Mouse (Mus musculus): ENCODE data around the gene Hcrt.

Gene Hcrt

DNA sequence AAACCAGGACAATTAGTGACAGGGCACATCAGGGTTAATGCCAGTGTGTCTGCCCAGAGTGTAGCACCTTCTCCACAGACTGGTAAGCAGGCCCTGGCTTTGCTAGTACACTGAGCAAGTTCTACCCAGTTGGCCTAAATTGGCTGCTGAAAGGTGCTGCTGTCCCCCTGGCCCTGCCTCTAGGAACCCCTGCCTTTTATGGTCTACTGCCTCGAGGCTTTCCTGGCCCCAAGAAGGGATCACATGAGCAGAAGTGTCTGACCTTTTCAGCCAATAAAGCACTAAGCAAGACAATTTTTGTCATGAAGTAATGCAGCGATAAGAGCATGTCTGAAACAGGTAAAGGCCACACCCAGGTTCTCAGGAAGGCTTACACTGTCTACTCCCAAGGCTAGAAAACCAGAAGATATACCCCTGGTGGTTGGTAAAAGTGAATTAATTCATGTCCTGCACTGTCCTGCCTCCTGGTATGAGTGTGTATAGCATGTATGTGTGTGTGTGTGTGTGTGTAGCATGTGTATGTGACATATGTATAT, 40.2 kb downstream of the Hcrt start:
- TF ChIP-seq NANOG (IDR thresholded peaks at IDR 0.05; ENCODE audit: borderline replicate concordance, low read length) (no peak), CTCF (conservative IDR thresholded peaks at IDR 0.05; ENCODE audit: low read length) (no peak)
- H3K9me3 ChIP-seq (ENCODE audit: low read length) = no peaks in the 10 kb centered on the region
- H3K4me3 ChIP-seq (replicated peaks; ENCODE audit: low read length) = no peak overlapping the region
- no peaks in the 10 kb centered on the region for H3K27me3 ChIP-seq (ENCODE audit: insufficient read depth, low read length)
- peaks cover 59% of the 10 kb centered on the region for H3K36me3 ChIP-seq (ENCODE audit: insufficient read depth, low read length)
- H3K4me1 ChIP-seq (replicated peaks; ENCODE audit: low read depth, low read length) = peaks cover 93% of the 10 kb centered on the region

DNA sequence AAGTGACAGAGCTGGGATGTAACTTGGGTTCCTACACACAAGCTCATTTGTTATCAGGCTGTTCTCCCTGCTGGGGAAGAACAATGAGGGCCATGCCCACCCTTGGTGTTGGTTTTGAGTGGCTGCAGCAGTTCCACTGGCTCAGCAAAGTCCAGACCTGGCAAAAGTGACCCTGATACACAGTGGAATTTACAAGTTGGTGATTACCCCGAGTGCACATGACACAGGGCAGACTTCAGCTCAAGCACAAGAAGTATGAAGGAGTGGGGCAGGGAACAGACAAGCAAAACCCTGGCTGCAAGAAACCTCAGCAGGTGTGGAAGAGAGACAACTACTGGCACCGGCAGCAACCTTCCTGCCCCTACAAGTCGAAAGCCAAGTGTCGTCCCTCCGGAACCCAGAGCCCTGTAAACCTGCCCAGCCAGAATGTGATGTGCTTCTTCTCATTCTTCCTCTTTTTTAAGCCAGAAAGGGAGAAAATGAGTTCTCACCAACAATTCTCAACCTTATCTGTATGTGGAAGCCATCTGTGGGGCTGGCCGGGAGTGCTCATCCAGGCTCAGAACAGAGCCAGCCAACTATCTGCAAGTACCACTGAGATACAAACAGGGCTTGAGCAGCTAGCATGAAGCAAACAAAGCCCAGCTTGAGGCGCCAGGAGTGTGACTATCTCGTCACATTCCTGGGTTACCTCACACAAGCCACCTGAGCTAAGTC, 40.8 kb downstream of the Hcrt start:
- Histone ChIP-seq H3K4me1 (replicated peaks; ENCODE audit: low read depth, low read length) (peaks cover 93% of the 10 kb centered on the region), H3K4me3 (replicated peaks; ENCODE audit: low read length) (no peak overlapping the region), H3K27me3 (ENCODE audit: insufficient read depth, low read length) (no peaks in the 10 kb centered on the region), H3K36me3 (ENCODE audit: insufficient read depth, low read length) (peaks cover 60% of the 10 kb centered on the region), H3K9me3 (ENCODE audit: low read length) (no peaks in the 10 kb centered on the region)
- TF ChIP-seq NANOG (IDR thresholded peaks at IDR 0.05; ENCODE audit: borderline replicate concordance, low read length) (no peak), POU5F1 (IDR thresholded peaks at IDR 0.05; ENCODE audit: borderline replicate concordance, low read length) (no peak), CTCF (conservative IDR thresholded peaks at IDR 0.05; ENCODE audit: low read length) (no peak)

DNA sequence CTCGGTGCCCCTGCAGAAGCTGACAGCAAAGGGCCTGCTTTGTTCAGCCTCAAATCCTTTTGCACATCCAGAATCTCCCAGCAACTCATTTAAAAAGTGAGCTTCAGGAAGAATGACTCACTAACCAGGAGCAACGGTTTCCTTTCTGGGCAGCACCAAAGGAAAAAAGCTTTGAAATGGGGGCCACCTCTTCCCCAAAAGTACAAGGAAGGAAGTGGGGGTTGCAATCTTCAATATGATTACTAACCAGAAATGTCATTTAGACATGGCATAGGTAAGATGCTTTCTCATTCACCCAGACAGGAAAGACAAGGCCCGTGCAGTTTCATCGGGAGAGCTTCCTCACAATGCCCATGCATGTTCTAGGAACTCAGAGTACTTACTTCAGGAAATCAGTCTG, 41.5 kb downstream of the Hcrt start:
- TF ChIP-seq CTCF (conservative IDR thresholded peaks at IDR 0.05; ENCODE audit: low read length) (no peak), POU5F1 (IDR thresholded peaks at IDR 0.05; ENCODE audit: borderline replicate concordance, low read length) (no peak), NANOG (IDR thresholded peaks at IDR 0.05; ENCODE audit: borderline replicate concordance, low read length) (no peak)
- peaks cover 95% of the 10 kb centered on the region for H3K4me1 ChIP-seq (replicated peaks; ENCODE audit: low read depth, low read length)
- H3K27me3 ChIP-seq (ENCODE audit: insufficient read depth, low read length) = no peaks in the 10 kb centered on the region
- H3K36me3 ChIP-seq (ENCODE audit: insufficient read depth, low read length) = peaks cover 67% of the 10 kb centered on the region
- no peak overlapping the region for H3K4me3 ChIP-seq (replicated peaks; ENCODE audit: low read length)
- H3K9me3 ChIP-seq (ENCODE audit: low read length) = no peaks in the 10 kb centered on the region

DNA sequence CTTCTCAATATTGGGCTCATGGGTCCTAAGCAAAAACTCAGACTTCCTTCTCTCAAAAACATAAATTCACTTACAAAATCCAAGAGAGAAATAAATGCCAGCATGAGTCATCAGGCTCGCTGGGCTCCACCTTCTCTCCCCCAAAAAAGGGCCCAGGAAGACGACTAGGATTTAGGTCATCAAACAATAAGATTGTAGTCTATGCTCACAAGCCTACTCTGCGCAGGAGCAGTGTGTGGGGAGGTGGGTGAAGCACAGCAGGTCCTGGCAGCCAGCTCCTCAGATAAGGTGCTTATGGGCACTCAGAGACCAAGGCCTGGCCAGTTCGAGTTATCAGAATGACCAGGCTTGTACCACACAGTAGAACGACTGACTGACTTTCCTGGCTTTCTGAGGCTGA, 42.4 kb downstream of the Hcrt start:
- peaks cover 95% of the 10 kb centered on the region for H3K4me1 ChIP-seq (replicated peaks; ENCODE audit: low read depth, low read length)
- H3K9me3 ChIP-seq (ENCODE audit: low read length) = no peaks in the 10 kb centered on the region
- H3K27me3 ChIP-seq (ENCODE audit: insufficient read depth, low read length) = no peaks in the 10 kb centered on the region
- H3K36me3 ChIP-seq (ENCODE audit: insufficient read depth, low read length) = peaks cover 75% of the 10 kb centered on the region
- H3K4me3 ChIP-seq (replicated peaks; ENCODE audit: low read length) = peak overlapping the region; percentile 53
- TF ChIP-seq NANOG (IDR thresholded peaks at IDR 0.05; ENCODE audit: borderline replicate concordance, low read length) (no peak), CTCF (conservative IDR thresholded peaks at IDR 0.05; ENCODE audit: low read length) (no peak), POU5F1 (IDR thresholded peaks at IDR 0.05; ENCODE audit: borderline replicate concordance, low read length) (no peak)

DNA sequence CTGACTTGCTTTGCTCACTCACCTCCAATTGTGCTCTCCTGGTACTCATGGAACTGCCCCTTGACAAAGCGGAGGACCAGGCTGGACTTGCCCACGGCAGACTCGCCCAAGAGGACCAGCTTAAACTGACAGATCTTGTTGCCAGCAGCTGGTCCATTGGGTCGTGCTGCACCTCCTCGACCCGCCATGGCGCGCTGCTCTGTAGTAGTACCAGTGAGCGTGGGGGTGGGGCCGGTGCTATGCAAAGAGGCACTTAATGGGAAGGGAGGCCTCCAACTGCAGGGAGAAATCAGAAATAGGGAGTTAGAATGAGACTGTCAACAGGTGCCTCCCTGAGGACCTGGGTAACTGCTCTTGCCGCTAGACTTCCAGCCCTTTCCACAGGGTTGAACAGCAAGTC, 42.8 kb downstream of the Hcrt start:
- peaks cover 74% of the 10 kb centered on the region for H3K36me3 ChIP-seq (ENCODE audit: insufficient read depth, low read length)
- TF ChIP-seq POU5F1 (IDR thresholded peaks at IDR 0.05; ENCODE audit: borderline replicate concordance, low read length) = no peak
- TF ChIP-seq NANOG (IDR thresholded peaks at IDR 0.05; ENCODE audit: borderline replicate concordance, low read length) = no peak
- no peak for TF ChIP-seq CTCF (conservative IDR thresholded peaks at IDR 0.05; ENCODE audit: low read length)
- H3K4me3 ChIP-seq (replicated peaks; ENCODE audit: low read length) = peak overlapping the region; percentile 53
- peaks cover 94% of the 10 kb centered on the region for H3K4me1 ChIP-seq (replicated peaks; ENCODE audit: low read depth, low read length)
- H3K9me3 ChIP-seq (ENCODE audit: low read length) = no peaks in the 10 kb centered on the region
- H3K27me3 ChIP-seq (ENCODE audit: insufficient read depth, low read length) = no peaks in the 10 kb centered on the region

DNA sequence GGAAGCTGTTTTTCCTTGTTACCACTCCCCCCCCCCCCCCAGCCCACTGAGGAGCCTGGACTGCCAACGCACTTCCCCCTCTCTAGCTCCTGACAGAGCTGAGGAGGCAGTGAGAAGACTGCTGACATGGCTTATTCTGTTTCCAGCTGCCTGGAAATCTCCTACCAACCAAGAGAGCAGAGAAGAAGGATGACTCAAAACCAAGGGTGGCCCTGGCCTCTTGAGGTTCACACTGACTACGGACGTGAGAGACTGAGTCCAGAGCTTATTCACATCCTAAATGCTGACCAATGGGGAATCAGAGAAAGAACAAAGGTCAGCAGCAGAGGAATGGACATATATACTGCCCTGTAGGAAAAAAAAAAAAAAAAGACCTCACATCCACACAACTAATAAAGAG, 43.4 kb downstream of the Hcrt start:
- H3K4me3 ChIP-seq (replicated peaks; ENCODE audit: low read length) = peak overlapping the region; percentile 53; the same call in 1 of the 2 replicates
- peaks cover 72% of the 10 kb centered on the region for H3K36me3 ChIP-seq (ENCODE audit: insufficient read depth, low read length)
- no peaks in the 10 kb centered on the region for H3K9me3 ChIP-seq (ENCODE audit: low read length)
- H3K4me1 ChIP-seq (replicated peaks; ENCODE audit: low read depth, low read length) = peaks cover 94% of the 10 kb centered on the region
- H3K27me3 ChIP-seq (ENCODE audit: insufficient read depth, low read length) = no peaks in the 10 kb centered on the region
- TF ChIP-seq POU5F1 (IDR thresholded peaks at IDR 0.05; ENCODE audit: borderline replicate concordance, low read length) (no peak), NANOG (IDR thresholded peaks at IDR 0.05; ENCODE audit: borderline replicate concordance, low read length) (no peak), CTCF (conservative IDR thresholded peaks at IDR 0.05; ENCODE audit: low read length) (no peak)

DNA sequence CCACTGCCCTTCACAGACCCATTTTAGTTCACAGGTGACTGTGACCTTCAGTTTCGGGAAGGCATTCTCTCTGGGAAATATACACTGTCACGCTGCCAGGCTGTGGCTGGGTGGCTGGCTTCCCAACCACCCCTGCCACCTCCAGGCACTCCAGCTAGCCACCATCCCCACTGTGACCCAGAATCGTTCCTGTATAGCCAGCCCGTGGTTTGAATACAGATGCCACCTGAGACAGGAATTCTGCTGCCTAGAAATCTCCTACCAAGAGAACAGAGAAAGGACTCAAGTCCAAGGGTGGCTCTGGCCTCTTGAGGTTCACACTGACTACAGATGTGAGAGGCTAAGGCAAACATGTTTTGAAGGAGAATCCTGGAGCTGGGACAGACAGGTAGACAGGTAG, 43.9 kb downstream of the Hcrt start:
- Histone ChIP-seq H3K36me3 (ENCODE audit: insufficient read depth, low read length) (peaks cover 68% of the 10 kb centered on the region), H3K4me3 (replicated peaks; ENCODE audit: low read length) (no peak overlapping the region), H3K4me1 (replicated peaks; ENCODE audit: low read depth, low read length) (peaks cover 94% of the 10 kb centered on the region), H3K9me3 (ENCODE audit: low read length) (no peaks in the 10 kb centered on the region), H3K27me3 (ENCODE audit: insufficient read depth, low read length) (no peaks in the 10 kb centered on the region)
- TF ChIP-seq NANOG (IDR thresholded peaks at IDR 0.05; ENCODE audit: borderline replicate concordance, low read length) (no peak), POU5F1 (IDR thresholded peaks at IDR 0.05; ENCODE audit: borderline replicate concordance, low read length) (no peak)

DNA sequence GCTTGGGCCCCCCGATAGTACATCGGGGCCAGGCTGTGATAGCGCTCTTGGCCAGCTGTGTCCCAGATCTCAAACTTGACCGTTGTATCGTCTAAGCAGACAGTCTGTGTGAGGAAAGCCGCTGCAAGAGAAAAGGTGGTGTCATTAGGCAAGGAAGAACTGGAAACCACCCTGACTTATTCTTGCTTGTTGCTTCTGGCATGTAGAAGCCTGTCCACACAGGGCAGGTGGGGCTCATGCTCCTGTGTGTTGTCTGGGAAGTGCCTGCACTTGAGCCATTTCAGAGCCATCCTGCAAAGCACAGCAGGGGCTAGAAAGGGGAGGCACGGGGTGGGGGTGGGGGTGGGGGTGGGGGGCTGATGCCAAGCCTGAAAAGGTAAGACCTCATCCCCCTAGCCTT, 44.3 kb downstream of the Hcrt start:
- Histone ChIP-seq H3K27me3 (ENCODE audit: insufficient read depth, low read length) (no peaks in the 10 kb centered on the region), H3K4me3 (replicated peaks; ENCODE audit: low read length) (no peak overlapping the region), H3K4me1 (replicated peaks; ENCODE audit: low read depth, low read length) (peaks cover 94% of the 10 kb centered on the region), H3K9me3 (ENCODE audit: low read length) (no peaks in the 10 kb centered on the region), H3K36me3 (ENCODE audit: insufficient read depth, low read length) (peaks cover 68% of the 10 kb centered on the region)
- TF ChIP-seq NANOG (IDR thresholded peaks at IDR 0.05; ENCODE audit: borderline replicate concordance, low read length) (no peak), CTCF (conservative IDR thresholded peaks at IDR 0.05; ENCODE audit: low read length) (no peak), POU5F1 (IDR thresholded peaks at IDR 0.05; ENCODE audit: borderline replicate concordance, low read length) (no peak)

DNA sequence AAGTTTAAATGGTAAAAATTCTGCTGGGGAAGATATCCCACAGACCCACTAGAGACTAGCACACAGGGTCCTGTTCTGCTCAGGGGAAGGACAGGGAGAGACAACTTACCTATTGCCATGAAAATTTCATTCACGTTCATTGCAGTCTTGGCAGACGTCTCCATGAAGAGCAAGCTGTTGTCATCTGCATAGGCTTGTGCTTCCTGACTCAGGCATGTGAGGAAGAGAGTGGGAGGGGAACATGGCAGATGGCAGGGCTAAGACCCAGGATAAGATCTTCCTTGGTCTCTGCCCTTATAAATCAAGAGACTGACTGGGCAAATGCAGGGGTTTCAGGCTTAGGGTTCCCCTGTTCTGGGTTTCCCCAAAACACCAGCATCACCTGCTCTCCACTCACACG, 46.1 kb downstream of the Hcrt start:
- Histone ChIP-seq H3K4me3 (replicated peaks; ENCODE audit: low read length) (no peak overlapping the region), H3K36me3 (ENCODE audit: insufficient read depth, low read length) (peaks cover 64% of the 10 kb centered on the region), H3K4me1 (replicated peaks; ENCODE audit: low read depth, low read length) (peaks cover 89% of the 10 kb centered on the region), H3K27me3 (ENCODE audit: insufficient read depth, low read length) (no peaks in the 10 kb centered on the region), H3K9me3 (ENCODE audit: low read length) (no peaks in the 10 kb centered on the region)
- no peak for TF ChIP-seq POU5F1 (IDR thresholded peaks at IDR 0.05; ENCODE audit: borderline replicate concordance, low read length)
- no peak for TF ChIP-seq CTCF (conservative IDR thresholded peaks at IDR 0.05; ENCODE audit: low read length)
- TF ChIP-seq NANOG (IDR thresholded peaks at IDR 0.05; ENCODE audit: borderline replicate concordance, low read length) = no peak

All from E14TG2a.4 (cell line).